Mouse (Mus musculus): ENCODE results near the gene Keap1. TPM values are rescaled to one million over a fixed set of nuclear protein-coding genes. Genes with fewer than 3 reads are reported as not detected.
A peak's percentile ranks its signal among the peaks of the same experiment; 100 is the strongest.

Keap1 gene
- total RNA-seq, 1 experiment = 27.4 TPM

DNA sequence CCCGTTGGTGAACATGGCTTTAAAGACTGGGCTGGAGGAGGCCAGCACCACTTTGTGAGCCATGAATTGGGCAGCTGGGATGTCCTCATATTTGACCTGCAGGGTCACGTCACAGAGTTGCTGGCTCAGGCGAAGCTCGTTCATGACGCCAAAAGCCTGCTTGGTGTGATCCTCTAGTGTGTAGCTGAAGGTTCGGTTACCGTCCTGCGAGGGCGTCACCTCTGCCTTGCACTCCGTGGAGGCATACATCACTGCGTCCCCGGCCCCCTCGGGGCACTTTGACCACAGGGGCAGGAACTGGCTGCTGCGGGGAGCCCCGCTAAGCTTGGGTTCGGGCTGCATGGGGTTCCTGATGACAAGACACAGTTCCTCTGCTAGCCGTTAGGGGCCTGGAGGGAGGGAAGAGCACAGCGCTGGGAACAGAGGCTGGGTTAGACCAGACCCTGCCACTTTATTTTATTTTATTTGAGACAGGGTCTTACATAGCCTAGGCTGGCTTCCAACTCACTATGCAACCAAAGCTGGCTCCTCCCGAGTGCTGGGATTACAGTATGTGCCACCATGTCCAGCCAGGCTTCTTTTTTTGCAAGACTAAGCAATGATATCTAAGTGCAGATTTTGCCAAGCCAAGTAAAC is 1.7 kb downstream of the Keap1 start:
- Histone ChIP-seq H3K4me3 (ENCODE audit: insufficient read depth in 1 of 2, low read depth in 1 of 2, low read length in 2 of 2, poor library complexity in 1 of 2, severe bottlenecking in 1 of 2) (peak overlapping the region; percentile 89 to 90), H3K9ac (ENCODE audit: insufficient read depth, low read depth, low read length, poor library complexity, severe bottlenecking) (peak overlapping the region; percentile 91; the same call in 1 of the 2 replicates), H3K4me1 (ENCODE audit: control insufficient read depth in 2 of 2, insufficient read depth in 2 of 2, low read length in 2 of 2, poor library complexity in 1 of 2) (peaks cover 7 to 16% of the 10 kb centered on the region in 2 experiments; a peak in 3 of 4 replicates), H3K36me3 (ENCODE audit: control insufficient read depth, insufficient read depth, low read length, poor library complexity, severe bottlenecking) (peaks cover 14% of the 10 kb centered on the region; the same call in 1 of the 2 replicates), H3K9me3 (ENCODE audit: control insufficient read depth, insufficient read depth, low read depth, low read length) (no peaks in the 10 kb centered on the region), H3K27ac (ENCODE audit: insufficient read depth, low read depth, low read length, poor library complexity, severe bottlenecking) (no peak overlapping the region)
- no peak for TF ChIP-seq MAFK (IDR thresholded peaks at IDR 0.05; ENCODE audit: insufficient read depth, low read depth, low read length)
- TF ChIP-seq ZNF384 (IDR thresholded peaks at IDR 0.05; ENCODE audit: low read depth, low read length) = no peak
- TF ChIP-seq HCFC1 (IDR thresholded peaks at IDR 0.05; ENCODE audit: borderline replicate concordance, insufficient read depth, low read length) = no peak
- TF ChIP-seq CHD2 (IDR thresholded peaks at IDR 0.05; ENCODE audit: low read depth, low read length) = no peak
- no peak for TF ChIP-seq ZC3H11A (IDR thresholded peaks at IDR 0.05; ENCODE audit: borderline replicate concordance, low read depth, low read length)
- in situ Hi-C loops (cut with MboI; ENCODE audit: low sequenced_read_pairs in 2 of 2, unreplicated experiment in 2 of 2) = no loop called here
- DNase-seq (ENCODE audit: low read depth, low spot score) = no peak

DNA sequence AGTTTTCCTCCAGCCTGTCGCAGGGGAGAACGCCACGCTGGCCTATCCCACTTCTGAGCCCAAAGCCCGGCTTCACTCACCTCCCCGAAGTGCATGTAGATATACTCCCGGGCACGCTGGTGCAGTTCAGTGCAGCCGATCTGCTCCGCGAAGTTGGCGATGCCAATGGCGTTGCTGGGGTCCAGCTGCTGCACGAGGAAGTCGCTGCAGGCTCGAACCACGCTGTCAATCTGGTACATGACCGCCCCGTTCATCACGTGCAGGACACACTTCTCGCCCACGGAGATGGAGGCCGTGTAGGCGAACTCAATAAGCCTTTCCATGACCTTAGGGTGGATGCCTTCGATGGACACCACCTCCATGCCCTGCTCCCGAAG is 2.2 kb downstream of the Keap1 start:
- in situ Hi-C loops (cut with MboI; ENCODE audit: low sequenced_read_pairs in 2 of 2, unreplicated experiment in 2 of 2) = no loop called here
- Histone ChIP-seq H3K36me3 (ENCODE audit: control insufficient read depth, insufficient read depth, low read length, poor library complexity, severe bottlenecking) (peaks cover 14% of the 10 kb centered on the region; the same call in 1 of the 2 replicates), H3K27ac (ENCODE audit: insufficient read depth, low read depth, low read length, poor library complexity, severe bottlenecking) (no peak overlapping the region), H3K9ac (ENCODE audit: insufficient read depth, low read depth, low read length, poor library complexity, severe bottlenecking) (no peak overlapping the region), H3K4me3 (ENCODE audit: insufficient read depth in 1 of 2, low read depth in 1 of 2, low read length in 2 of 2, poor library complexity in 1 of 2, severe bottlenecking in 1 of 2) (peak overlapping the region; percentile 38 to 90; a peak in 2 of 4 replicates), H3K4me1 (ENCODE audit: control insufficient read depth in 2 of 2, insufficient read depth in 2 of 2, low read length in 2 of 2, poor library complexity in 1 of 2) (peaks cover 7 to 16% of the 10 kb centered on the region in 2 experiments; a peak in 3 of 4 replicates), H3K9me3 (ENCODE audit: control insufficient read depth, insufficient read depth, low read depth, low read length) (no peaks in the 10 kb centered on the region)
- TF ChIP-seq ZNF384 (IDR thresholded peaks at IDR 0.05; ENCODE audit: low read depth, low read length) = no peak
- no peak for TF ChIP-seq ZC3H11A (IDR thresholded peaks at IDR 0.05; ENCODE audit: borderline replicate concordance, low read depth, low read length)
- TF ChIP-seq CHD2 (IDR thresholded peaks at IDR 0.05; ENCODE audit: low read depth, low read length) = no peak
- TF ChIP-seq MAFK (IDR thresholded peaks at IDR 0.05; ENCODE audit: insufficient read depth, low read depth, low read length) = no peak
- TF ChIP-seq HCFC1 (IDR thresholded peaks at IDR 0.05; ENCODE audit: borderline replicate concordance, insufficient read depth, low read length) = no peak
- DNase-seq (ENCODE audit: low read depth, low spot score) = no peak

DNA sequence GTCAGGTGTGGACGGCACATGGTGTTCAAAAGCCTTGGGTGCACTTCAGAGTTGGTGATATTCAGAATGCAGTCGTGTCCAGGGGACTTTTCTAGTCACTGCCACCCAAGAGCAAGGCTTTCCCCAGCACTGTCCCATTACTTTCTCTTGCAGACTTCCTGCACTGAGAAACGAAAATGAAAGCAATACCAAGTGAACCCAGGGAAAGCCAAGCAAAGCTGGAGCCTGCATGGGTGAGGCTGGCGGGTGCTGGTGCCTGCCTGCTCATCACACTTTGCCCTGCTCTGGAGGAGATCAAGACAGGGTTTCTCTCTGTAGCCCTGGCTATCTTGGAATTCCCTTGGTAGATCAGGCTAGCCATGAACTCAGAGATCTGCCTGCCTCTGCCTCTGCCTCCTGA is 3.8 kb downstream of the Keap1 start:
- DNase-seq (ENCODE audit: low read depth, low spot score) = no peak
- no peak for TF ChIP-seq HCFC1 (IDR thresholded peaks at IDR 0.05; ENCODE audit: borderline replicate concordance, insufficient read depth, low read length)
- no peak for TF ChIP-seq MAFK (IDR thresholded peaks at IDR 0.05; ENCODE audit: insufficient read depth, low read depth, low read length)
- no peak for TF ChIP-seq ZNF384 (IDR thresholded peaks at IDR 0.05; ENCODE audit: low read depth, low read length)
- no peak for TF ChIP-seq CHD2 (IDR thresholded peaks at IDR 0.05; ENCODE audit: low read depth, low read length)
- H3K4me1 ChIP-seq (ENCODE audit: control insufficient read depth in 2 of 2, insufficient read depth in 2 of 2, low read length in 2 of 2, poor library complexity in 1 of 2) = peaks cover 7 to 27% of the 10 kb centered on the region in 2 experiments
- in situ Hi-C loops (cut with MboI; ENCODE audit: low sequenced_read_pairs in 2 of 2, unreplicated experiment in 2 of 2) = no loop called here
- peaks cover 19% of the 10 kb centered on the region; the same call in 1 of the 2 replicates for H3K36me3 ChIP-seq (ENCODE audit: control insufficient read depth, insufficient read depth, low read length, poor library complexity, severe bottlenecking)
- no peak overlapping the region for H3K27ac ChIP-seq (ENCODE audit: insufficient read depth, low read depth, low read length, poor library complexity, severe bottlenecking)
- H3K4me3 ChIP-seq (ENCODE audit: insufficient read depth in 1 of 2, low read depth in 1 of 2, low read length in 2 of 2, poor library complexity in 1 of 2, severe bottlenecking in 1 of 2) = no peak overlapping the region
- no peak overlapping the region for H3K9ac ChIP-seq (ENCODE audit: insufficient read depth, low read depth, low read length, poor library complexity, severe bottlenecking)
- no peaks in the 10 kb centered on the region for H3K9me3 ChIP-seq (ENCODE audit: control insufficient read depth, insufficient read depth, low read depth, low read length)

DNA sequence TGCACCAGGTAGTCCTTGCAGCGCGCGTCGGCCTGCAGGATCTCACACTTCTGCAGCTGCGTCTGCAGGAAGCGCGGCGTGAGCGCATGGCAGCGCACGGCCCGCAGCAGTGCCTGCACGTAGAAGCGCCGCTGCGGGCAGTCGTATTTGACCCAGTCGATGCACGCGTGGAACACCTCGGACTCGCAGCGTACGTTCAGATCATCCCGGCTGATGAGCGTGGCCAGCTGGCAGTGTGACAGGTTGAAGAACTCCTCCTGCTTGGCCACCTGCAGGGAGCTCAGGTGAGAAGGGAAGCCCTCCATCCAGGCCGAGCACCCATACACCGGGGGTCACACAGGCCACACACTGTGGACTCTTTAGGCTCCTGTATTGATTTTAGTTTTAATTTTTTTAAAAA is 5.4 kb downstream of the Keap1 start:
- Histone ChIP-seq H3K9ac (ENCODE audit: insufficient read depth, low read depth, low read length, poor library complexity, severe bottlenecking) (peak overlapping the region; percentile 57), H3K9me3 (ENCODE audit: control insufficient read depth, insufficient read depth, low read depth, low read length) (no peaks in the 10 kb centered on the region), H3K36me3 (ENCODE audit: control insufficient read depth, insufficient read depth, low read length, poor library complexity, severe bottlenecking) (peaks cover 19% of the 10 kb centered on the region; the same call in 1 of the 2 replicates), H3K4me3 (ENCODE audit: insufficient read depth in 1 of 2, low read depth in 1 of 2, low read length in 2 of 2, poor library complexity in 1 of 2, severe bottlenecking in 1 of 2) (peak overlapping the region; percentile 57 to 68), H3K4me1 (ENCODE audit: control insufficient read depth in 2 of 2, insufficient read depth in 2 of 2, low read length in 2 of 2, poor library complexity in 1 of 2) (peaks cover 7 to 33% of the 10 kb centered on the region in 2 experiments), H3K27ac (ENCODE audit: insufficient read depth, low read depth, low read length, poor library complexity, severe bottlenecking) (no peak overlapping the region)
- DNase-seq (ENCODE audit: low read depth, low spot score) = no peak
- TF ChIP-seq HCFC1 (IDR thresholded peaks at IDR 0.05; ENCODE audit: borderline replicate concordance, insufficient read depth, low read length) (no peak), ZNF384 (IDR thresholded peaks at IDR 0.05; ENCODE audit: low read depth, low read length) (no peak)
- in situ Hi-C loops (cut with MboI; ENCODE audit: low sequenced_read_pairs in 2 of 2, unreplicated experiment in 2 of 2) = no loop called here

All from ES-E14 (cell line).